Mouse (Mus musculus): ENCODE results near the gene Lims1. TPM values are rescaled to one million over a fixed set of nuclear protein-coding genes. Genes with fewer than 3 reads are reported as not detected.

Lims1 gene
- polyA plus RNA-seq, 1 experiment from 2014 or later, result 322 TPM

DNA sequence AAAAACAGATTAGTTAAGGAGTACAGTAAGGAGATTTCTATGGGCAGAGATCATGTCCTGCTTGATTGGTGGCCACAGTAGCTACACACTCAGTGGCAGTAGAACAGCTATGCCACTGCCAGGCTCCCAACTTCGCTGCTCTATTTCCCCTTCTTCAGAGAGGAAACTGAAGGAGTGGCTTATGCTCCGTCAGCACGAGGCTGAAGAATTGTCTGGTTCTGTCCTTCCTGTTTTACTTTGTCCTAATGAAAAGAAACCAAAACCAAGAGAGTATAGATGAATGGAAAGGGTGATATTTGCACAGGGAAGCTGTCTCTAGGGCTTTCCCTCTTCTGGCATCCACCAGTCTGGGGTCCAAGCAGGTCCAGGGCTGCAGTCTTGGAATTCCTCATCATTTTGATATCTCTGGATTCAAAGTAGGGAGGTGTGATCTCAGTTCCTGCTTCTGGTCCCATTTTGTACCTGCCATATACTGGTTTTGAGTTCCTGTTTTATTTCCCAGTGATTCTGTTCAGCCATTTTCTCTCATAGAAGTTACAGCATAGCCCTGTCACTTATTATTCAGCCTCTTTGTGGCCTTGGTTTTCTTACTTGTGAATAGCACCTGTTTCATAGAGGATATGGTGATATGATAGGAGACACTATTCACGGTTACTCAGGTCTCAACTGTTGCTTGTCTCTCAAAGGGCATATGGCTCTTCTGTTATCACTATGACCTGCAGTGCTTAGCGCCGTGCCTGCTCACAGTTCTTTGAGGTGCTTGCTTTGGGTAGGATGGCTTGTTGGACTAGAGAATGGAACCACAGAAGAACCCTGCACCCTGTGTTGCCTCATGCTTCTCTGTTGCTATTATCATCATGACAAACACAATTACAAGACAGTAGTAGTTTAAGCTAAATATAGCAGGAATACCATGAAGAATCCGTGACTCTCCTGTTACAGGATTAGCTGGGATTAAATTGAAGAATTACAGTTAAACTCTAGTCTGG is 70.1 kb downstream of the Lims1 start:
- Histone ChIP-seq H3K27ac (ENCODE audit: low read length) (peak overlapping the region; percentile 85), H3K9ac (replicated peaks; ENCODE audit: low read depth) (no peak overlapping the region), H3K4me3 (ENCODE audit: low read depth, low read length) (no peak overlapping the region), H3K9me3 (ENCODE audit: low read length) (no peaks in the 10 kb centered on the region), H3K36me3 (ENCODE audit: insufficient read depth, low read length) (no peaks in the 10 kb centered on the region), H3K27me3 (replicated peaks; ENCODE audit: insufficient read depth, low read length) (no peaks in the 10 kb centered on the region), H3K4me1 (ENCODE audit: insufficient read depth, low read depth, low read length) (peaks cover 37% of the 10 kb centered on the region; the same call in 1 of the 2 replicates), H3K4me2 (replicated peaks; ENCODE audit: low read depth, low read length) (peak overlapping the region; percentile 18; the same call in 1 of the 2 replicates)
- WGBS, result 53% methylated on average over 7 of the region's 7 CpGs
- peak; percentile 76 for DNase-seq (ENCODE audit: low spot score)
- TF ChIP-seq EP300 (IDR thresholded peaks at IDR 0.05), result 0 out of 2 replicates have a peak, but pooled peaks have one; percentile 15
- TF ChIP-seq CTCF (IDR thresholded peaks at IDR 0.05), result no peak
- peak; percentile 7; the same call in 1 of the 2 replicates for ATAC-seq

DNA sequence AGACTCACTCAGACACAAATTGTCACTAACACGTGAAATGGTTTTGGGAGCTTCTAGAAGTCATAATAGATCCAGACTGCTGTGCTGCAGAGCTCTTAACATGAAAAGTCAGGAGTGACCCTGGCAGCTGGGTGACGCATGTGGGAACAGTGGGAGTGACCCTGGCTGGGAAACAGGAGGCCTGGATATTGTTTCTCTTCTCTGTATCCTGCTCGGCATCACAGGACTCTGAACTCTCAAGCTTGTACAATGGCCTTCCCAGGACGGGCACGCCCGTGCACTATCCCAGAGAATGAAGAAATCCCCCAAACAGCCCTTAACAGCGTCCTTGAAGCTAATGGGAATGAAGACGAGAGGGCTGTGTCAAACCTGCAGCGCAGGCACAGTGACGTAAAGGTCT is 70.9 kb downstream of the Lims1 start:
- peak; percentile 78 for ATAC-seq

DNA sequence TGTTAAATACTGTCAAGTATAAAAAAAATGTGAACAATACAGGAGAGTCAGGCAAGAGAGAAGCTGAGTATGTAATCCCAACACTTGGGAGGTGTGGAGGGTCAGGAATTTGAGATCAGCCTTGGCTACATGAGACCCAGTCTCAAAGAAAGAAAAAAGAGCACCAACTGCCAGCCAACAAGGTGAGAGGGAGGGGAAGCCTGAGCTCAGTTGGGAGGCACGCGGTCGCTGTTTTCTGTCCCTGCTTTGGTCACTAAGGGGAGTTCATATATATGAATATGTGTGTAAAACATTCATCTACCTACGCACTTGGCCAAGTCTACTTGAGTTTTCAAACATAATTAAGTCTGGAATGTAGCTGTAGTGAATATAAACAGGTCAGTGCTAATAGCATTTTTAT is 72.0 kb downstream of the Lims1 start:
- H3K36me3 ChIP-seq (ENCODE audit: insufficient read depth, low read length), result 0 out of 2 replicates have a peak, but pooled peaks cover 10% of the 10 kb centered on the region
- H3K27me3 ChIP-seq (replicated peaks; ENCODE audit: insufficient read depth, low read length), result no peaks in the 10 kb centered on the region
- no peak overlapping the region for H3K9ac ChIP-seq (replicated peaks; ENCODE audit: low read depth)
- peak; percentile 75 for ATAC-seq
- TF ChIP-seq CTCF (IDR thresholded peaks at IDR 0.05) (no peak), EP300 (IDR thresholded peaks at IDR 0.05) (no peak)
- WGBS, result 41% methylated on average over 4 of the region's 4 CpGs
- peak; percentile 82 for DNase-seq (ENCODE audit: low spot score)
- H3K27ac ChIP-seq (ENCODE audit: low read length), result peak overlapping the region; percentile 85
- H3K4me1 ChIP-seq (ENCODE audit: insufficient read depth, low read depth, low read length), result peaks cover 43% of the 10 kb centered on the region; the same call in 1 of the 2 replicates
- H3K9me3 ChIP-seq (ENCODE audit: low read length), result no peaks in the 10 kb centered on the region
- peak overlapping the region; percentile 37 for H3K4me3 ChIP-seq (ENCODE audit: low read depth, low read length)
- peak overlapping the region; percentile 46 for H3K4me2 ChIP-seq (replicated peaks; ENCODE audit: low read depth, low read length)

More for the DNA sequence above, 70.9 kb downstream of the Lims1 start:
- DNase-seq (ENCODE audit: low spot score), result peak; percentile 93
- no peaks in the 10 kb centered on the region for H3K27me3 ChIP-seq (replicated peaks; ENCODE audit: insufficient read depth, low read length)
- peak overlapping the region; percentile 46 for H3K4me2 ChIP-seq (replicated peaks; ENCODE audit: low read depth, low read length)
- peak overlapping the region; percentile 37 for H3K4me3 ChIP-seq (ENCODE audit: low read depth, low read length)
- peaks cover 43% of the 10 kb centered on the region; the same call in 1 of the 2 replicates for H3K4me1 ChIP-seq (ENCODE audit: insufficient read depth, low read depth, low read length)
- 25% methylated on average over 10 of the region's 10 CpGs for WGBS
- TF ChIP-seq EP300 (IDR thresholded peaks at IDR 0.05) (peak; percentile 83), CTCF (IDR thresholded peaks at IDR 0.05) (no peak)
- H3K36me3 ChIP-seq (ENCODE audit: insufficient read depth, low read length), result 0 out of 2 replicates have a peak, but pooled peaks cover 1% of the 10 kb centered on the region
- H3K9me3 ChIP-seq (ENCODE audit: low read length), result no peaks in the 10 kb centered on the region
- peak overlapping the region; percentile 39 for H3K9ac ChIP-seq (replicated peaks; ENCODE audit: low read depth)
- H3K27ac ChIP-seq (ENCODE audit: low read length), result peak overlapping the region; percentile 85

GRCm38 (mm10) chr10:58395723-58396122 is 72.5 kb downstream of the Lims1 start:
- peak overlapping the region; percentile 13; the same call in 1 of the 2 replicates for H3K9ac ChIP-seq (replicated peaks; ENCODE audit: low read depth)
- peak; percentile 75 for ATAC-seq
- no peaks in the 10 kb centered on the region for H3K9me3 ChIP-seq (ENCODE audit: low read length)
- 44% methylated on average over 2 of the region's 2 CpGs for WGBS
- no peaks in the 10 kb centered on the region for H3K27me3 ChIP-seq (replicated peaks; ENCODE audit: insufficient read depth, low read length)
- DNase-seq (ENCODE audit: low spot score), result peak; percentile 81
- peak overlapping the region; percentile 85 for H3K27ac ChIP-seq (ENCODE audit: low read length)
- peak overlapping the region; percentile 37 for H3K4me3 ChIP-seq (ENCODE audit: low read depth, low read length)
- peaks cover 43% of the 10 kb centered on the region; the same call in 1 of the 2 replicates for H3K4me1 ChIP-seq (ENCODE audit: insufficient read depth, low read depth, low read length)
- 0 out of 2 replicates have a peak, but pooled peaks cover 10% of the 10 kb centered on the region for H3K36me3 ChIP-seq (ENCODE audit: insufficient read depth, low read length)
- TF ChIP-seq EP300 (IDR thresholded peaks at IDR 0.05), result peak; percentile 88
- TF ChIP-seq CTCF (IDR thresholded peaks at IDR 0.05), result no peak
- H3K4me2 ChIP-seq (replicated peaks; ENCODE audit: low read depth, low read length), result peak overlapping the region; percentile 46

DNA sequence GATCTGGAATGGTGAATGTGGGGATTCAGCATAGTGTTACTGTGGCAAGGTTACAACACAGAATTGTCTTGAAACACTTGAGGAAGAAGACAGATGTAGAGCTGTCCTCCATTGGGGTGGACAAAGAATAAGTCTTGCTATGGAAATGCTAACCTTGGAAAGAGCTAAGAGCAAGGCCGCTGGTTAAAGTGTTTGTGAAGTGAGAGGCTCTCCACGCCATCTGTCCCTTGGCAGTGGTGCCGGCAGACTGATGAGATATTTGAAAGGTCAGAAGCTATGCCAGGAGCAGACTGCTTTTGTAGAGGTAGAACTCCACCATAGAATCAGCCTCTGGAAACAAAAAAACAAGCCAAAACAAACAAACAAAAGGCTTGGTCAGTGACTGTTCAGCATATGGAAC is 73.3 kb downstream of the Lims1 start:
- H3K9ac ChIP-seq (replicated peaks; ENCODE audit: low read depth), result peak overlapping the region; percentile 13; the same call in 1 of the 2 replicates
- H3K4me3 ChIP-seq (ENCODE audit: low read depth, low read length), result peak overlapping the region; percentile 37
- H3K4me1 ChIP-seq (ENCODE audit: insufficient read depth, low read depth, low read length), result peaks cover 43% of the 10 kb centered on the region; the same call in 1 of the 2 replicates
- H3K36me3 ChIP-seq (ENCODE audit: insufficient read depth, low read length), result peaks cover 16% of the 10 kb centered on the region; the same call in 1 of the 2 replicates
- H3K9me3 ChIP-seq (ENCODE audit: low read length), result no peaks in the 10 kb centered on the region
- H3K4me2 ChIP-seq (replicated peaks; ENCODE audit: low read depth, low read length), result peak overlapping the region; percentile 46
- TF ChIP-seq EP300 (IDR thresholded peaks at IDR 0.05) (0 out of 2 replicates have a peak, but pooled peaks have one; percentile 2), CTCF (IDR thresholded peaks at IDR 0.05) (no peak)
- WGBS, result 9% methylated on average over 3 of the region's 3 CpGs
- DNase-seq (ENCODE audit: low spot score) (peak; percentile 66), ATAC-seq (peak; percentile 4; the same call in 1 of the 2 replicates)
- H3K27me3 ChIP-seq (replicated peaks; ENCODE audit: insufficient read depth, low read length), result no peaks in the 10 kb centered on the region
- peak overlapping the region; percentile 85 for H3K27ac ChIP-seq (ENCODE audit: low read length)

- Histone ChIP-seq H3K4me2 (replicated peaks; ENCODE audit: low read depth, low read length) (no peak overlapping the region; the same call in 1 of the 2 replicates), H3K27me3 (replicated peaks; ENCODE audit: insufficient read depth, low read length) (no peaks in the 10 kb centered on the region), H3K9me3 (ENCODE audit: low read length) (no peaks in the 10 kb centered on the region), H3K9ac (replicated peaks; ENCODE audit: low read depth) (no peak overlapping the region), H3K4me1 (ENCODE audit: insufficient read depth, low read depth, low read length) (peaks cover 30% of the 10 kb centered on the region; the same call in 1 of the 2 replicates), H3K4me3 (ENCODE audit: low read depth, low read length) (no peak overlapping the region), H3K36me3 (ENCODE audit: insufficient read depth, low read length) (peaks cover 21% of the 10 kb centered on the region; the same call in 1 of the 2 replicates), H3K27ac (ENCODE audit: low read length) (peak overlapping the region; percentile 62)
- WGBS, result 61% methylated on average over 8 of the region's 8 CpGs
- no peak for TF ChIP-seq CTCF (IDR thresholded peaks at IDR 0.05)
- TF ChIP-seq EP300 (IDR thresholded peaks at IDR 0.05), result no peak; the same call in 1 of the 2 replicates
- ATAC-seq, result peak; percentile 25; the same call in 1 of the 2 replicates
- DNase-seq (ENCODE audit: low spot score), result peak; percentile 65
Measured at GRCm38 (mm10) chr10:58398941-58399340, 75.7 kb downstream of the Lims1 start.

All from lung, postnatal 0 days (tissue).